Mouse (Mus musculus) frontal cortex, adult 2 months (tissue): ENCODE results near the gene Pak4. TPM values are rescaled to one million over a fixed set of nuclear protein-coding genes. Genes with fewer than 3 reads are reported as not detected.
"Not testable (repeated sequence)": the region's sequence is repeated elsewhere in the genome, so short reads cannot be mapped to it uniquely, and the experiment has no call there.

Experiments
- DNase-seq, 2 experiments: peaks; one replicate each; pipeline ENCODE4 v3.0.0; 2022; ENCODE audit warnings: low spot score in 1 of 2; ENCODE audit errors: extremely low spot score in 1 of 2
- polyA plus RNA-seq: library from polyadenylated mRNA; depleted of rRNA; stranded (reverse); fragments of >200 nt; gene quantifications from 2 replicates; pipeline ENCODE4 v1.2.3, GENCODE M21; 2012; rRNA removed

The Pak4 gene
- polyA plus RNA-seq, 1 experiment: 8.7 TPM

DNA sequence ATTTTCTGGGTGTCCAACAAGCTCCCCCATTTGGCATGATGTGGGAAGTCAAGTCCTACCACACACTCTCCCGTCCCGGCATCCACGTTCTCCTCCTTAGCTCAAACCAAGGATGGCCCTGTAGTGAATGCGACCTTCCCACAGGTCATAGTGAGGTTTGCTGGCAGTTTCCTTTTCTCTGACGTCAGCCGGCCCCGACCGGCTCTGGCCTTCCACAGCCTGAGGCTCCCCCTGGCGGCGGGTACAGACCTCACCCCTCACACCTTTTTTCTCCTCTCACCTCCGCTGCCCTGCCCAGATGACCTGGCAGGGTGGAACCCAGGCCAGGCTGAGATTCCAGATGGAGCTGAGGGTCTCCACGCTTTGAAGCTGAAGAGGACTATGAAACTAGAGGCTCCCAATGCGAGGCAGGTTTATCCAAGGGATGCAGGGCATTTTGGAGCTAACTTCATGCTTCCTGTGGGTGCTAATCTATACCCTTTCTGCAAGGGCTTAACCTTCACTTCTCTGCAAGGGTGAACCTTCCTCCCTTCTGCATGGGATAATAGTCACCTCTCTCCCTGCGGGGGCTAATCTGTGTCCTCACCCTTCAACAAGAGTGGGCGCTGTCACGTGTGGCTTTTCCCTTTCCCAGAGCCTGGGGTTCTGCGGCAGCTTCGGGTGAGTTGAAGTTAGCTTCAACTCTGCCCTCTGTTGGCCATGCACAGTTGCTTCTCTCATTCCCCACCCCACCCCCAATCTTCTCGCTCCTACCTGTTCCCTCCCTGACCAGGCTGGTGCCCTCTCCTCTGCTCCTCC, 69.9 kb downstream of the Pak4 start:
- peak; percentile 12 to 75 for DNase-seq

DNA sequence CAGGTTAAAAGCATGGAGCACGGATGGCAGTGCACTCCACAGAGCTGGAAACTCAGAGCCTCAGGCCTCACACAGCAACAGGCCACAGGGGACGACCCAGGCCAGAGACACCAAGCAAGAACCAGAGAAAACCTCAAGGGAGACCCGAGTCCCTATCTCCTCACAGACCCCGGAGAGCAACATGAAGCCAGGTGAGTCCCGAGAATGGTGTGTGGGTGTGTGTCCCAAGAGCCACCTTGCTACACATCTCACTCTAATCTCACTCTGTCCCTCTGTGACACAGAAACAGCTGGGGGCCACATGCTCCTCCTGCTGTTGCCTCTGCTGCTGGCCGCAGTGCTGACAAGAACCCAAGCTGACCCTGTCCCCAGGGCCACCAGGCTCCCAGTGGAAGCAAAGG, 75.4 kb downstream of the Pak4 start, which contains the start of gene Ifnl3:
Gene Ifnl3, plus strand, starts transcription at position 301 of the 400 bp plus-strand sequence.
- DNase-seq: not testable (repeated sequence)

DNA sequence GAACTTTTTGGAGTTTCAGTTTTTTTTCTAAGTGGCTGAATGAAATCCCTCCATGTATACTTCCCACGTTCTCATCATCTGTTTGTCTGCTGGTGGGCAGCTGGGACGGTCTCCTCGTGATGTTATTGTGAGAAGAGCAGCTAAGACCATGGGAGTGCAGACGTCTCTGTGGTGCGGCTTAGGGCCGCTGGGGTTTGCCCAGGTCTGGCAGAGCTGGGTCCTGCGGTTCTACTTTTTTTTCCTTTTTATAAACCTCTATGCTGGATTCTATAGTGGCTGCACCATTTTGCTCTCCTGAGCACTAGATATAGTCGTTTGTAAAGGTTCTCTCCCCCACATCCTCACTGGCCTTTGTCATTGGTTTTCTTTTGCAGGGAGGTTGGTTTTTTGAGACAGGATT, 86.5 kb downstream of the Pak4 start:
- no peak for DNase-seq

DNA sequence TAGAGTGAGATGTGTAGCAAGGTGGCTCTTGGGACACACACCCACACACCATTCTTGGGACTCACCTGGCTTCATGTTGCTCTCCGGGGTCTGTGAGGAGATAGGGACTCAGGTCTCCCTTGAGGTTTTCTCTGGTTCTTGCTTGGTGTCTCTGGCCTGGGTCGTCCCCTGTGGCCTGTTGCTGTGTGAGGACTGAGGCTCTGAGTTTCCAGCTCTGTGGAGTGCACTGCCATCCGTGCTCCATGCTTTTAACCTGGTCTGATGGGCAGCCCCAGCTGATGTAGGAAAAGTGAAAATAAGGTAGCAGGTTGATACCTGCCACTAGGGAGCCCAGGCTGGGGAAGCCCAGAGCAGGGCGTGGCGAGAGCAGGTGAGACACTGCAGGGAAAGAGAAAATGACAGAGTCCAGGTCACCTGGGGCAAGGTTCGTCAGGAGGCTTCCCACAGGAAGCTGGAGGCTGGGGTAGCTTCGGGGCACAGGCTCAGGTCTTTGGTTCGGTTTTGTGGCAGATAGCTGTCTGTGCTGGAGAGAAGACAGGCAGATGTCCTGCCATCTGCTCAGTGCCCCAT, 87.5 kb downstream of the Pak4 start, which contains the start of gene Ifnl2:
Gene Ifnl2, minus strand, starts transcription at position 51 of the 570 bp plus-strand sequence.
- not testable (repeated sequence) for DNase-seq

DNA sequence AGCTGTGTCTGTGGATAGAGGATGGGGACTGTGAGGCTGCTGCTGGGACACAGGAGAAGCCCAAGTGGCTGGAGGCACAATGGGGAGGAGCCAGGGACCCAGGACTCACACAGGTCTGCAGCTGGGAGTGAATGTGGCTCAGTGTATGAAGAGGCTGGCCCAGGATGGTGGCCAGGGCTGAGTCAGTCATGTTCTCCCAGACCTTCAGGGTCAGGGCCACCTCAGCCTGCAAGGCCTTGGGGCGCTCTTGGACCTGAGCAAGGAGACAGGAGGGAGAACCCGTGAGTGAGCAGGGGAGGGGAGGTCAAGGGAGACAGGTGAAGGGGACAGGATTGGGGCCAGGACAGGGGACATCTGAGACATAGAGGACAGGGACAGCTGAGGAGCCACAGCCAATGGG, 88.9 kb downstream of the Pak4 start:
- DNase-seq: not testable (repeated sequence)

Other genes with a start within 250 kb of the Pak4 start
- 618 and 661 TPM in 2 replicates for gene Rps16, start 247.5 kb downstream of the Pak4 start, polyA plus RNA-seq
- 4.3 and 6.3 TPM in 2 replicates for gene Plekhg2, start 225.6 kb downstream of the Pak4 start, polyA plus RNA-seq
- 3.1 and 3.9 TPM in 2 replicates for gene Zfp36, start 217.9 kb downstream of the Pak4 start, polyA plus RNA-seq
- 32.8 and 39.2 TPM in 2 replicates for gene Med29, start 205.5 kb downstream of the Pak4 start, polyA plus RNA-seq
- gene Paf1, start 205.2 kb downstream of the Pak4 start, polyA plus RNA-seq: 149 and 182 TPM in 2 replicates
- 4.0 and 5.2 TPM in 2 replicates for gene Gmfg, start 160.7 kb downstream of the Pak4 start, polyA plus RNA-seq
- 39.9 and 40.4 TPM in 2 replicates for gene Lrfn1, start 146.2 kb downstream of the Pak4 start, polyA plus RNA-seq
- not detected in 2 replicates for gene Ifnl2, start 87.7 kb downstream of the Pak4 start, polyA plus RNA-seq
- gene Ifnl3, start 75.3 kb downstream of the Pak4 start, polyA plus RNA-seq: not detected in 2 replicates
- 0.40 TPM in 1 of 2 replicates, not detected in the other for gene Sycn, start 57.3 kb downstream of the Pak4 start, polyA plus RNA-seq
- gene Nccrp1, start 50.9 kb downstream of the Pak4 start, polyA plus RNA-seq: 1.1 and 2.1 TPM in 2 replicates
- 62.4 and 66.9 TPM in 2 replicates for gene Samd4b, start within 50 bp of the Pak4 start, polyA plus RNA-seq
- 1.2 and 3.9 TPM in 2 replicates for gene Acp7, start 33.1 kb upstream of the Pak4 start, polyA plus RNA-seq
- 28.9 and 35.7 TPM in 2 replicates for gene Fbxo27, start 94.7 kb upstream of the Pak4 start, polyA plus RNA-seq
- 3.4 and 4.3 TPM in 2 replicates for gene Fbxo17, start 118.6 kb upstream of the Pak4 start, polyA plus RNA-seq
- 92.4 and 109 TPM in 2 replicates for gene Mrps12, start 143.6 kb upstream of the Pak4 start, polyA plus RNA-seq
- gene Sars2, start 143.8 kb upstream of the Pak4 start, polyA plus RNA-seq: 15.4 and 18.0 TPM in 2 replicates
- 2.2 TPM in 2 replicates for gene Ccer2, start 158.0 kb upstream of the Pak4 start, polyA plus RNA-seq
- gene Sirt2, start 168.6 kb upstream of the Pak4 start, polyA plus RNA-seq: 206 and 223 TPM in 2 replicates
- 30.1 and 34.9 TPM in 2 replicates for gene Nfkbib, start 169.3 kb upstream of the Pak4 start, polyA plus RNA-seq
- gene Rinl, start 190.8 kb upstream of the Pak4 start, polyA plus RNA-seq: 1.7 and 2.4 TPM in 2 replicates
- 391 and 418 TPM in 2 replicates for gene Hnrnpl, start 210.4 kb upstream of the Pak4 start, polyA plus RNA-seq
- 93.7 and 106 TPM in 2 replicates for gene Ech1, start 227.0 kb upstream of the Pak4 start, polyA plus RNA-seq
- 10.7 and 13.4 TPM in 2 replicates for gene Lgals4, start 235.7 kb upstream of the Pak4 start, polyA plus RNA-seq